Mouse (Mus musculus) gastrocnemius, adult 8-10 months (tissue): ENCODE measurements at regions not wholly inside any gene's neighbourhood (a gene's known extent, or its start where the extent isn't known, plus 50 kb on each side); places are given as distances from the start of the nearest gene placed in this dataset.
"Not testable (repeated sequence)": the region's sequence is repeated elsewhere in the genome, so short reads cannot be mapped to it uniquely, and the experiment has no call there.

Experiments used
- DNase-seq, 2 experiments: peaks; one replicate each; pipeline ENCODE4 v3.0.0; 2022; ENCODE audit warnings: low spot score in 2 of 2

- DNase-seq: no peak
Measured at GRCm38 (mm10) chr2:10990043-10990728, 181.7 kb upstream of the Prkcq start.

GRCm38 (mm10) chr2:10998798-10999197 is 173.1 kb upstream of the Prkcq start:
- DNase-seq: no peak

GRCm38 (mm10) chr2:10999217-10999618 is 172.7 kb upstream of the Prkcq start:
- no peak for DNase-seq

- DNase-seq: no peak
Measured at GRCm38 (mm10) chr2:11005806-11006205, 166.1 kb upstream of the Prkcq start.

- no peak for DNase-seq
Measured at GRCm38 (mm10) chr2:11011041-11011962, 160.6 kb upstream of the Prkcq start.

- no peak for DNase-seq
Measured at GRCm38 (mm10) chr2:11012312-11012860, 159.5 kb upstream of the Prkcq start.

GRCm38 (mm10) chr2:11013154-11013553 is 158.8 kb upstream of the Prkcq start:
- no peak for DNase-seq

GRCm38 (mm10) chr2:11016446-11016845 is 155.5 kb upstream of the Prkcq start:
- DNase-seq: no peak

- no peak for DNase-seq
Measured at GRCm38 (mm10) chr2:11032891-11033290, 139.0 kb upstream of the Prkcq start.

- no peak for DNase-seq
Measured at GRCm38 (mm10) chr2:11034178-11034577, 137.7 kb upstream of the Prkcq start.

GRCm38 (mm10) chr2:11037343-11037742 is 134.6 kb upstream of the Prkcq start:
- no peak for DNase-seq

- no peak for DNase-seq
Measured at GRCm38 (mm10) chr2:11038440-11038839, 133.5 kb upstream of the Prkcq start.

- no peak for DNase-seq
Measured at GRCm38 (mm10) chr2:11040005-11040404, 131.9 kb upstream of the Prkcq start.

- no peak for DNase-seq
Measured at GRCm38 (mm10) chr2:11044727-11045274, 127.1 kb upstream of the Prkcq start.

GRCm38 (mm10) chr2:11051621-11052020 is 120.3 kb upstream of the Prkcq start:
- no peak for DNase-seq

- DNase-seq: no peak
Measured at GRCm38 (mm10) chr2:11059731-11060425, 112.0 kb upstream of the Prkcq start.

- DNase-seq: no peak
Measured at GRCm38 (mm10) chr2:11067384-11067783, 104.5 kb upstream of the Prkcq start.

- DNase-seq: no peak
Measured at GRCm38 (mm10) chr2:11083536-11083935, 88.4 kb upstream of the Prkcq start.

- DNase-seq: no peak
Measured at GRCm38 (mm10) chr2:11086996-11087395, 84.9 kb upstream of the Prkcq start.

- not testable (repeated sequence) for DNase-seq
Measured at GRCm38 (mm10) chr2:11099834-11100622, 71.9 kb upstream of the Prkcq start.

GRCm38 (mm10) chr2:11113191-11113590 is 58.7 kb upstream of the Prkcq start:
- DNase-seq: no peak
